In genomic region chr5:137032033-137032421, GRCm38 (mm10) we compare ENCODE assay signal across 8 mouse cellular contexts. TPM values are rescaled to one million over a fixed set of nuclear protein-coding genes. Genes with fewer than 3 reads are reported as not detected.
DNase-seq lines count a peak whose midpoint lies in the region; ATAC-seq and TF ChIP-seq lines count a peak whose summit lies in the region.

No protein-coding gene starts in this region.

- no peak overlapping the region for H3K27ac ChIP-seq in kidney, adult 2 months (ENCODE audit: insufficient read depth, low read depth, low read length)
- H3K27ac ChIP-seq in embryonic facial prominence, embryonic 15.5 days (replicated peaks): no peak overlapping the region
- H3K27ac ChIP-seq in intestine, embryonic 14.5 days (ENCODE audit: low read depth): no peak overlapping the region
- H3K27ac ChIP-seq in liver, embryonic 15.5 days (replicated peaks): no peak overlapping the region

- peak overlapping the region; percentile 100 for H3K4me2 ChIP-seq in embryonic facial prominence, embryonic 15.5 days (replicated peaks)
- peak overlapping the region; percentile 98 for H3K4me2 ChIP-seq in intestine, embryonic 14.5 days (ENCODE audit: low read length)
- H3K4me2 ChIP-seq in liver, embryonic 15.5 days: peak overlapping the region; percentile 84

- no peaks in the 10 kb centered on the region for H3K36me3 ChIP-seq in kidney, adult 2 months (ENCODE audit: control insufficient read depth, insufficient read depth, low read length)
- H3K36me3 ChIP-seq in embryonic facial prominence, embryonic 15.5 days: peaks cover 17% of the 10 kb centered on the region
- H3K36me3 ChIP-seq in intestine, embryonic 14.5 days (ENCODE audit: control insufficient read depth, insufficient read depth, low read length): peaks cover 18% of the 10 kb centered on the region
- H3K36me3 ChIP-seq in liver, embryonic 15.5 days (replicated peaks): peaks cover 13% of the 10 kb centered on the region

- peak overlapping the region; percentile 42 for H3K4me3 ChIP-seq in kidney, adult 2 months (ENCODE audit: insufficient read depth, low read depth, low read length)
- H3K4me3 ChIP-seq in embryonic facial prominence, embryonic 15.5 days (replicated peaks): peak overlapping the region; percentile 49
- H3K4me3 ChIP-seq in intestine, embryonic 14.5 days (ENCODE audit: low read depth, low read length): peak overlapping the region; percentile 40
- peak overlapping the region; percentile 60 for H3K4me3 ChIP-seq in liver, embryonic 15.5 days (replicated peaks)

- ATAC-seq in embryonic facial prominence, embryonic 15.5 days (ENCODE audit: insufficient number of reproducible peaks, low FRiP score, low TSS enrichment, low read depth): no peak
- no peak for ATAC-seq in intestine, embryonic 14.5 days (replicated peaks; ENCODE audit: low FRiP score, low TSS enrichment, low read depth)
- ATAC-seq in liver, embryonic 15.5 days (ENCODE audit: insufficient read depth): no peak
- ATAC-seq in megakaryocyte progenitor cell, adult 5-6 weeks (replicated peaks; ENCODE audit: poor library complexity): no peak

- DNase-seq in kidney, adult 2 months: no peak
- no peak for DNase-seq in kidney, adult 9 months
- DNase-seq in Muller cell, postnatal 12 days (ENCODE audit: inconsistent ontology term): peak; percentile 52
- DNase-seq in intestine, embryonic 14.5 days (ENCODE audit: low spot score): no peak
- peak; percentile 64 for DNase-seq in right cerebral cortex, postnatal 14 days

- H3K4me1 ChIP-seq in kidney, adult 2 months (ENCODE audit: control insufficient read depth, insufficient read depth, low read length): peaks cover 8% of the 10 kb centered on the region; the same call in 1 of the 2 replicates
- peaks cover 40% of the 10 kb centered on the region for H3K4me1 ChIP-seq in embryonic facial prominence, embryonic 15.5 days
- peaks cover 22% of the 10 kb centered on the region for H3K4me1 ChIP-seq in intestine, embryonic 14.5 days (replicated peaks; ENCODE audit: control insufficient read depth, insufficient read depth, low read length)
- H3K4me1 ChIP-seq in liver, embryonic 15.5 days (replicated peaks): peaks cover 45% of the 10 kb centered on the region

- peaks cover 5% of the 10 kb centered on the region; the same call in 1 of the 2 replicates for H3K27me3 ChIP-seq in kidney, adult 2 months (replicated peaks; ENCODE audit: control insufficient read depth, insufficient read depth, low read length)
- peaks cover 54% of the 10 kb centered on the region for H3K27me3 ChIP-seq in embryonic facial prominence, embryonic 15.5 days
- H3K27me3 ChIP-seq in intestine, embryonic 14.5 days (replicated peaks; ENCODE audit: control insufficient read depth, insufficient read depth, low read length): peaks cover 50% of the 10 kb centered on the region
- H3K27me3 ChIP-seq in liver, embryonic 15.5 days: peaks cover 74% of the 10 kb centered on the region

- WGBS in kidney, adult 2 months: 2% methylated on average over 32 of the region's 33 CpGs
- WGBS in embryonic facial prominence, embryonic 15.5 days: under 1% methylated on average over 33 of the region's 33 CpGs
- WGBS in intestine, embryonic 14.5 days: under 1% methylated on average over 33 of the region's 33 CpGs
- under 1% methylated on average over 33 of the region's 33 CpGs for WGBS in liver, embryonic 15.5 days (ENCODE audit: insufficient replicate concordance)

- H3K9me3 ChIP-seq in embryonic facial prominence, embryonic 15.5 days (replicated peaks): no peaks in the 10 kb centered on the region
- H3K9me3 ChIP-seq in intestine, embryonic 14.5 days (ENCODE audit: control insufficient read depth, low read length): no peaks in the 10 kb centered on the region
- no peaks in the 10 kb centered on the region for H3K9me3 ChIP-seq in liver, embryonic 15.5 days (replicated peaks)

- TF ChIP-seq POLR2A in kidney, adult 2 months (IDR thresholded peaks at IDR 0.05; ENCODE audit: low read depth, low read length): no peak

- TF ChIP-seq CTCF in kidney, adult 2 months (conservative IDR thresholded peaks at IDR 0.05; ENCODE audit: insufficient read depth, insufficient read length, low read depth, low read length): no peak

- no peak overlapping the region for H3K9ac ChIP-seq in embryonic facial prominence, embryonic 15.5 days
- H3K9ac ChIP-seq in intestine, embryonic 14.5 days (ENCODE audit: low read length): no peak overlapping the region; the same call in 1 of the 2 replicates
- H3K9ac ChIP-seq in liver, embryonic 15.5 days: no peak overlapping the region

RNA-seq across cellular contexts. Expression of gene Vgf, which starts 5.8 kb away (rescaled TPM):
- 0.03 and 0.08 TPM in 2 replicates for polyA plus RNA-seq in kidney, adult 2 months (2012; rRNA removed)
- polyA plus RNA-seq in embryonic facial prominence, embryonic 15.5 days (2015; fragmentation: Nextera tagmentation; extraction: Ambion mirVana): 0.08 and 0.11 TPM in 2 replicates
- polyA plus RNA-seq in intestine, embryonic 14.5 days (2014; fragmentation: Nextera tagmentation; extraction: Ambion mirVana): 0.36 and 0.53 TPM in 2 replicates
- not detected in 2 replicates for polyA plus RNA-seq in liver, embryonic 15.5 days (2015; fragmentation: Nextera tagmentation; extraction: Ambion mirVana)
- not detected in 2 replicates for total RNA-seq in megakaryocyte progenitor cell, adult 5-6 weeks (2015)
- not detected in 2 replicates for total RNA-seq in megakaryocyte progenitor cell, adult 5-6 weeks (2017)

RNA-seq across cellular contexts. Expression of gene Ap1s1, which starts 13.9 kb away (rescaled TPM):
- polyA plus RNA-seq in kidney, adult 2 months (2012; rRNA removed): 57.7 and 67.0 TPM in 2 replicates
- polyA plus RNA-seq in embryonic facial prominence, embryonic 15.5 days (2015; fragmentation: Nextera tagmentation; extraction: Ambion mirVana): 165 and 166 TPM in 2 replicates
- 188 and 189 TPM in 2 replicates for polyA plus RNA-seq in intestine, embryonic 14.5 days (2014; fragmentation: Nextera tagmentation; extraction: Ambion mirVana)
- 74.7 and 77.6 TPM in 2 replicates for polyA plus RNA-seq in liver, embryonic 15.5 days (2015; fragmentation: Nextera tagmentation; extraction: Ambion mirVana)
- total RNA-seq in megakaryocyte progenitor cell, adult 5-6 weeks (2015): 37.8 and 41.2 TPM in 2 replicates
- total RNA-seq in megakaryocyte progenitor cell, adult 5-6 weeks (2017): 67.3 and 87.2 TPM in 2 replicates

RNA-seq across cellular contexts. Expression of gene Serpine1, which starts 40.0 kb away (rescaled TPM):
- 1.1 and 2.1 TPM in 2 replicates for polyA plus RNA-seq in kidney, adult 2 months (2012; rRNA removed)
- 0.38 and 0.51 TPM in 2 replicates for polyA plus RNA-seq in embryonic facial prominence, embryonic 15.5 days (2015; fragmentation: Nextera tagmentation; extraction: Ambion mirVana)
- polyA plus RNA-seq in intestine, embryonic 14.5 days (2014; fragmentation: Nextera tagmentation; extraction: Ambion mirVana): 0.34 and 0.36 TPM in 2 replicates
- 0.06 and 0.20 TPM in 2 replicates for polyA plus RNA-seq in liver, embryonic 15.5 days (2015; fragmentation: Nextera tagmentation; extraction: Ambion mirVana)
- total RNA-seq in megakaryocyte progenitor cell, adult 5-6 weeks (2015): 0.22 TPM in 1 of 2 replicates, not detected in the other
- total RNA-seq in megakaryocyte progenitor cell, adult 5-6 weeks (2017): not detected in 2 replicates

RNA-seq across cellular contexts. Expression of gene Znhit1, which starts 44.2 kb away (rescaled TPM):
- polyA plus RNA-seq in kidney, adult 2 months (2012; rRNA removed): 99.7 and 105 TPM in 2 replicates
- 111 and 120 TPM in 2 replicates for polyA plus RNA-seq in embryonic facial prominence, embryonic 15.5 days (2015; fragmentation: Nextera tagmentation; extraction: Ambion mirVana)
- 102 and 104 TPM in 2 replicates for polyA plus RNA-seq in intestine, embryonic 14.5 days (2014; fragmentation: Nextera tagmentation; extraction: Ambion mirVana)
- 50.6 and 53.4 TPM in 2 replicates for polyA plus RNA-seq in liver, embryonic 15.5 days (2015; fragmentation: Nextera tagmentation; extraction: Ambion mirVana)
- total RNA-seq in megakaryocyte progenitor cell, adult 5-6 weeks (2015): 109 and 115 TPM in 2 replicates
- total RNA-seq in megakaryocyte progenitor cell, adult 5-6 weeks (2017): 41.5 and 49.0 TPM in 2 replicates

RNA-seq across cellular contexts. Expression of gene Plod3, which starts 45.2 kb away (rescaled TPM):
- 44.0 and 46.9 TPM in 2 replicates for polyA plus RNA-seq in kidney, adult 2 months (2012; rRNA removed)
- polyA plus RNA-seq in embryonic facial prominence, embryonic 15.5 days (2015; fragmentation: Nextera tagmentation; extraction: Ambion mirVana): 55.5 and 60.6 TPM in 2 replicates
- polyA plus RNA-seq in intestine, embryonic 14.5 days (2014; fragmentation: Nextera tagmentation; extraction: Ambion mirVana): 42.0 and 44.1 TPM in 2 replicates
- 15.3 and 19.0 TPM in 2 replicates for polyA plus RNA-seq in liver, embryonic 15.5 days (2015; fragmentation: Nextera tagmentation; extraction: Ambion mirVana)
- total RNA-seq in megakaryocyte progenitor cell, adult 5-6 weeks (2015): 70.5 and 80.3 TPM in 2 replicates
- 154 and 176 TPM in 2 replicates for total RNA-seq in megakaryocyte progenitor cell, adult 5-6 weeks (2017)

Comparison
In these comparisons a context has a peak if more than half of its experiments do, and no peak if none do; other contexts are left out.
1. DNase-seq: peak in Muller cell, postnatal 12 days (single experiment) and right cerebral cortex, postnatal 14 days (single experiment); none in kidney, adult 2 months (single experiment), kidney, adult 9 months (single experiment) and intestine, embryonic 14.5 days (single experiment).
2. Peak in every context shown above with its lines, with median percentiles within 50 percentile points of each other: H3K4me3 ChIP-seq and H3K4me2 ChIP-seq.